Mouse (Mus musculus): ENCODE data around the gene Oosp3. TPM values are rescaled to one million over a fixed set of nuclear protein-coding genes. Genes with fewer than 3 reads are reported as not detected.

The Oosp3 gene
- polyA plus RNA-seq (2012; fragmentation: generic; extraction: Trizol) = not detected

DNA sequence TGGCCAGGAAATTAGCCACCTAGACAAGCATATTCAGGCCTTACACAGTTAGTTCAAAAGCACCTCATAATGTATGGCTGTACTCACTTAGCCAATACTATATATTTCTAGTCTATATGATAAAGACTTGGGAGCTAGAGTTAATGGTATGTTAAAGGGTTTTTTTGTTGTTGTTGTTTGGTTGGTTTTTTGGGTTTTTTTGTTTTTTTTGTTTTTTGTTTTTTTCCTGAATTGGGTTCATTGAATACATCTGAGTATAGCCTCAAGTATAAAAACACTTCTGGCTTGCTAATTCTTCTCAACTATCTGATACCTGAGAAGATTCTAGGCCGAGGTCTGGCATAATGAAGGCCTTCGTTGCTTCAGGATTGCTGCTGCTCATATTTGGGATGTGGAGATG is at the start of gene Oosp3:
Oosp3 (plus strand) TSS at position 301 of the 400 bp plus-strand sequence.

DNA sequence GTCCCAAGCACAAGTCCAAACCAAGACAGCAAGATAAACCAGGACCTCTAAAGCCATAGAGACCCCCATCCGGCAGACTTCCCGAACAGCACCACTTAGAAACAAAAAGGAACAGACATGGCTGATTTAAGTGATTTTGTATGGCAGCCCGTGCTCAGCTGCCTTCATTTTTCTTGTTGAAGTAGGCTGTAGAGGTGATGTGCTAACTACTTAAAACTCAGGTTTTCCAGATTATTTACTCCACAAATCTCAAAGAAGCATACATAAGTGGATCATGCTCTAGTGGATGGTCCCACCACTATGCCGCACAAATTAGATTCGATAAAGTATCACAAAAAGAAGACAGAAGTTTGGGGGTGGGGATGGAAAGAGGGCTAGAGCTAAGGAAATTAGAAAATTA is 36.4 kb upstream of the Oosp3 start, which contains the start of gene Oosp2:
Oosp2 (minus strand) TSS at position 101 of the 400 bp plus-strand sequence.

DNA sequence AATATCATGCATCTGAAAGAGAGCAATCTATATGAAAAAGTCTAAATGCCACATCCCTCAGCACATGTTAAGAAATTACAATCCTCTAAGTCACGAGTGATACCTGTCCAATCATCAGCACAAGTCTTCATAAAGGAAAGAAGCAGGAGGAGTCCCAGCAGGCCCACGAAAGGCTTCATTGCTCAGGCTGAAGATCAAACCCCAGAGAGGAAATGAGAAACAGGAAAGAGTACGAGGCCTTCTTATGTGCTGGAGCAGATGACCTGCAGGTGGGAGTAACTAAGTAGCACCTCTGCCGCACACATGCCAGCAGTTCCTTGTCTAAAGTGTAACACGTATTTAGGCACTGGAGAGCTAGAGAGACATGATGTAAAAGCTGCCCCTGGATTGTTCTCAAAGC is 6.0 kb upstream of the Oosp3 start, which contains the start of gene Oosp1:
Oosp1 (minus strand) TSS at position 312 of the 400 bp plus-strand sequence.

DNA sequence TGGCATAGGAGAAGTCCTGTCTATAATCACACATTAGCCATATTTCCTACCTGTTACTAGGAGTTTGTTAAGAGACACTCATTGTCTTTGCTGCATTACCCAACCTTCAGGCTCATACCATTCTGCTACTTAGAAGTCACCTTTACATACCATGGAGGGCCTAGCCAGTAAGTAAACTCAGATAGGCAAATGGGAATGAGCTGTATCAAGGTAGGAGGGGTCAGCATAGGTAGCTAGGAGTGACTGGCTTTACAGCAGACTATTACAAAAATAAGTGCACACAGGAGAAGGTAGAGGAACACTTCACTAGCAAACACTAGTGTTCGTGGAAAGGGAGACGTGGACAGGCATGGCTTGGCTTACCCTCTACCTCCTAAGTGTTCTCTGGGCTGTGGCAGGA is 50.4 kb downstream of the Oosp3 start, which contains the start of gene Gif:
Gif (plus strand) TSS at position 257 of the 400 bp plus-strand sequence.

Other genes starting within 250 kb of the Oosp3 start
- gene Ms4a6c, start 227.7 kb upstream of the Oosp3 start, polyA plus RNA-seq (2012; fragmentation: generic; extraction: Trizol) = not detected
- not detected for gene Gm8369, start 211.1 kb upstream of the Oosp3 start, polyA plus RNA-seq (2012; fragmentation: generic; extraction: Trizol)
- not detected for gene Ms4a6b, start 180.5 kb upstream of the Oosp3 start, polyA plus RNA-seq (2012; fragmentation: generic; extraction: Trizol)
- not detected for gene Ms4a4d, start 160.3 kb upstream of the Oosp3 start, polyA plus RNA-seq (2012; fragmentation: generic; extraction: Trizol)
- gene Ms4a6d, start 92.2 kb upstream of the Oosp3 start, polyA plus RNA-seq (2012; fragmentation: generic; extraction: Trizol) = under 1 TPM in 1 of 2 experiments, not detected in 1; 0.09 TPM
- gene Ms4a2, start 73.3 kb upstream of the Oosp3 start, polyA plus RNA-seq (2012; fragmentation: generic; extraction: Trizol) = not detected
- not detected for gene Ms4a3, start 56.2 kb upstream of the Oosp3 start, polyA plus RNA-seq (2012; fragmentation: generic; extraction: Trizol)
- gene Oosp2, start 36.5 kb upstream of the Oosp3 start, polyA plus RNA-seq (2012; fragmentation: generic; extraction: Trizol) = not detected
- gene Oosp1, start 5.9 kb upstream of the Oosp3 start, polyA plus RNA-seq (2012; fragmentation: generic; extraction: Trizol) = not detected
- gene Gif, start 50.5 kb downstream of the Oosp3 start, polyA plus RNA-seq (2012; fragmentation: generic; extraction: Trizol) = not detected
- gene Mrpl16, start 73.3 kb downstream of the Oosp3 start, polyA plus RNA-seq (2012; fragmentation: generic; extraction: Trizol) = 10 to 100 TPM; 32.8 to 45.4 TPM
- gene Stx3, start 122.3 kb downstream of the Oosp3 start, polyA plus RNA-seq (2012; fragmentation: generic; extraction: Trizol) = 1 to 10 TPM in 1 of 2 experiments, under 1 TPM in 1; 0.61 to 3.0 TPM
- gene Olfr1417, start 142.2 kb downstream of the Oosp3 start, polyA plus RNA-seq (2012; fragmentation: generic; extraction: Trizol) = under 1 TPM in 1 of 2 experiments, not detected in 1; 0.01 TPM
- not detected for gene Olfr1418, start 164.0 kb downstream of the Oosp3 start, polyA plus RNA-seq (2012; fragmentation: generic; extraction: Trizol)
- gene Olfr1419, start 178.1 kb downstream of the Oosp3 start, polyA plus RNA-seq (2012; fragmentation: generic; extraction: Trizol) = not detected
- not detected for gene Olfr1420, start 189.5 kb downstream of the Oosp3 start, polyA plus RNA-seq (2012; fragmentation: generic; extraction: Trizol)
- 1 to 10 TPM; 1.8 to 7.9 TPM for gene Patl1, start 215.3 kb downstream of the Oosp3 start, polyA plus RNA-seq (2012; fragmentation: generic; extraction: Trizol)